Mouse (Mus musculus) midbrain, embryonic 11.5 days (tissue): ENCODE data around the gene Lamp2. TPM values are rescaled to one million over a fixed set of nuclear protein-coding genes. Genes with fewer than 3 reads are reported as not detected.
A peak's percentile ranks its signal among the peaks of the same experiment; 100 is the strongest.
"Not testable (repeated sequence)": the region's sequence is repeated elsewhere in the genome, so short reads cannot be mapped to it uniquely, and the experiment has no call there.

Experiments
- ATAC-seq: fragments of 200-750 bp; cut with Nextera tagmentation; 2 replicates; pipeline ENCODE4 v1.8.0; 2017; ENCODE audit warnings: moderate TSS enrichment, moderate library complexity; ENCODE audit not compliant: low FRiP score
- DNase-seq: peaks from one replicate; pipeline ENCODE4 v3.0.0; 2015; ENCODE audit warnings: low spot score; ENCODE audit errors: missing footprints
- H3K27ac ChIP-seq: fragments of 300-500 bp; sonication (generic); 2 replicates; pipeline ENCODE4 v1.5.1; 2014; ENCODE audit warnings: low read depth, low read length
- H3K27me3 ChIP-seq: fragments of 300-500 bp; sonication (generic); 2 replicates; pipeline ENCODE4 v1.6.1; 2014; ENCODE audit warnings: mild to moderate bottlenecking, low read length, moderate library complexity, mixed read lengths; ENCODE audit not compliant: control insufficient read depth, insufficient read depth
- H3K36me3 ChIP-seq: fragments of 300-500 bp; sonication (generic); 2 replicates; pipeline ENCODE4 v1.6.1; 2014; ENCODE audit warnings: mild to moderate bottlenecking, low read length, moderate library complexity, mixed read lengths; ENCODE audit not compliant: control insufficient read depth, insufficient read depth
- H3K4me1 ChIP-seq: fragments of 300-500 bp; sonication (generic); 2 replicates; pipeline ENCODE4 v1.6.1; 2014; ENCODE audit warnings: low read length; ENCODE audit not compliant: control insufficient read depth, insufficient read depth
- H3K4me2 ChIP-seq: fragments of 300-500 bp; sonication (generic); 2 replicates; pipeline ENCODE4 v1.6.1; 2014; ENCODE audit warnings: mild to moderate bottlenecking, moderate library complexity
- H3K4me3 ChIP-seq: fragments of 300-500 bp; sonication (generic); 2 replicates; pipeline ENCODE4 v1.5.1; 2014; ENCODE audit warnings: low read depth, low read length
- H3K9ac ChIP-seq: fragments of 300-500 bp; sonication (generic); 2 replicates; pipeline ENCODE4 v1.6.1; 2014; ENCODE audit warnings: low read length
- H3K9me3 ChIP-seq: fragments of 300-500 bp; sonication (generic); 2 replicates; pipeline ENCODE4 v1.6.1; 2016; ENCODE audit warnings: low read length; ENCODE audit not compliant: control insufficient read depth
- WGBS: fragments of 180-500 bp; shearing (Covaris S2); extraction: QIAGEN DNeasy Blood & Tissue Kit; methylation state at CpG from one replicate; pipeline ENCODE4 v1.1.7; 2014; 5-methylcytosine and 5-hydroxymethylcytosine counted together
- polyA plus RNA-seq: library from polyadenylated mRNA; unstranded; fragments of >200 nt; fragmentation: Nextera tagmentation; extraction: Ambion mirVana; gene quantifications from 2 replicates; pipeline ENCODE4 v1.2.1, GENCODE M21; 2014

Lamp2 gene
- polyA plus RNA-seq: 90.1 and 98.7 TPM in 2 replicates

GRCm38 (mm10) chrX:38455890-38456634, at the start of gene Lamp2:
TSS of gene Lamp2 (minus strand) at chrX:38456454.
- Histone ChIP-seq H3K9ac (peak within 1 kb of the TSS; percentile 68), H3K27me3 (no peaks in the 10 kb centered on the region), H3K4me1 (no peaks in the 10 kb centered on the region), H3K36me3 (no peaks in the 10 kb centered on the region; the same call in 1 of the 2 replicates), H3K4me2 (peak within 1 kb of the TSS; percentile 54), H3K4me3 (peak within 1 kb of the TSS; percentile 55), H3K9me3 (no peaks in the 10 kb centered on the region), H3K27ac (peak within 1 kb of the TSS; percentile 35; the same call in 1 of the 2 replicates)
- ATAC-seq: peak; percentile 98
- peak; percentile 91 for DNase-seq
- WGBS: 22% methylated on average over 39 of the region's 47 CpGs

- no peak overlapping the region for H3K4me3 ChIP-seq
- ATAC-seq (no peak), DNase-seq (no peak)
- no peak overlapping the region for H3K27ac ChIP-seq
- no peak overlapping the region for H3K4me2 ChIP-seq
- WGBS: 88% methylated on average over 14 of the region's 14 CpGs
- no peaks in the 10 kb centered on the region for H3K27me3 ChIP-seq
- H3K9ac ChIP-seq: no peak overlapping the region
- H3K4me1 ChIP-seq: no peaks in the 10 kb centered on the region
- H3K36me3 ChIP-seq: no peaks in the 10 kb centered on the region
- no peaks in the 10 kb centered on the region for H3K9me3 ChIP-seq
Observed at GRCm38 (mm10) chrX:38504846-38505245, 48.6 kb upstream of the Lamp2 start.

- 73% methylated on average over 5 of the region's 5 CpGs for WGBS
- not testable (repeated sequence) for H3K27ac ChIP-seq, H3K4me2 ChIP-seq, H3K9ac ChIP-seq, H3K36me3 ChIP-seq, DNase-seq, H3K27me3 ChIP-seq, H3K4me3 ChIP-seq, H3K9me3 ChIP-seq, H3K4me1 ChIP-seq, ATAC-seq
Observed at GRCm38 (mm10) chrX:38502182-38502581, 45.9 kb upstream of the Lamp2 start.

GRCm38 (mm10) chrX:38485464-38485863, 29.2 kb upstream of the Lamp2 start:
- H3K36me3 ChIP-seq, H3K4me1 ChIP-seq, H3K4me3 ChIP-seq, H3K27ac ChIP-seq, ATAC-seq, H3K9me3 ChIP-seq, H3K9ac ChIP-seq, H3K27me3 ChIP-seq: not testable (repeated sequence)
- DNase-seq: peak; percentile 82
- WGBS: 28% methylated on average over 20 of the region's 20 CpGs
- H3K4me2 ChIP-seq: peak overlapping the region; percentile 9; the same call in 1 of the 2 replicates

GRCm38 (mm10) chrX:38478583-38478982, 22.3 kb upstream of the Lamp2 start:
- Histone ChIP-seq H3K36me3 (no peaks in the 10 kb centered on the region), H3K4me1 (no peaks in the 10 kb centered on the region), H3K27me3 (no peaks in the 10 kb centered on the region), H3K4me3 (no peak overlapping the region), H3K27ac (no peak overlapping the region), H3K9ac (no peak overlapping the region), H3K4me2 (no peak overlapping the region), H3K9me3 (no peaks in the 10 kb centered on the region)
- ATAC-seq (no peak), DNase-seq (no peak)
- 67% methylated on average over 1 of the region's 1 CpGs for WGBS

GRCm38 (mm10) chrX:38473537-38474299, 17.5 kb upstream of the Lamp2 start:
- DNase-seq (peak; percentile 93), ATAC-seq (peak; percentile 99)
- 20% methylated on average over 32 of the region's 32 CpGs for WGBS
- H3K4me2 ChIP-seq: peak overlapping the region; percentile 43
- H3K27ac ChIP-seq: peak overlapping the region; percentile 67
- no peaks in the 10 kb centered on the region for H3K36me3 ChIP-seq
- H3K27me3 ChIP-seq: no peaks in the 10 kb centered on the region
- peak overlapping the region; percentile 41 for H3K4me3 ChIP-seq
- H3K9ac ChIP-seq: peak overlapping the region; percentile 48
- no peaks in the 10 kb centered on the region for H3K4me1 ChIP-seq
- H3K9me3 ChIP-seq: no peaks in the 10 kb centered on the region

- peak overlapping the region; percentile 23; the same call in 1 of the 2 replicates for H3K4me2 ChIP-seq
- DNase-seq (no peak), ATAC-seq (peak; percentile 73)
- WGBS: 16% methylated on average over 10 of the region's 10 CpGs
- no peak overlapping the region for H3K27ac ChIP-seq
- no peaks in the 10 kb centered on the region for H3K27me3 ChIP-seq
- no peaks in the 10 kb centered on the region for H3K9me3 ChIP-seq
- H3K4me1 ChIP-seq: no peaks in the 10 kb centered on the region
- no peaks in the 10 kb centered on the region for H3K36me3 ChIP-seq
- H3K4me3 ChIP-seq: peak overlapping the region; percentile 41; the same call in 1 of the 2 replicates
- H3K9ac ChIP-seq: no peak overlapping the region
Observed at GRCm38 (mm10) chrX:38473164-38473536, 16.9 kb upstream of the Lamp2 start.

- Histone ChIP-seq H3K4me3 (no peak overlapping the region), H3K9ac (no peak overlapping the region), H3K36me3 (no peaks in the 10 kb centered on the region), H3K9me3 (no peaks in the 10 kb centered on the region), H3K4me2 (no peak overlapping the region), H3K27me3 (no peaks in the 10 kb centered on the region), H3K4me1 (no peaks in the 10 kb centered on the region), H3K27ac (no peak overlapping the region)
- ATAC-seq (no peak), DNase-seq (no peak)
Observed at GRCm38 (mm10) chrX:38466236-38466635, 10.0 kb upstream of the Lamp2 start.

GRCm38 (mm10) chrX:38463160-38463559, 6.9 kb upstream of the Lamp2 start:
- Histone ChIP-seq H3K4me1 (no peaks in the 10 kb centered on the region), H3K36me3 (no peaks in the 10 kb centered on the region), H3K27ac (no peak overlapping the region), H3K4me3 (no peak overlapping the region), H3K4me2 (no peak overlapping the region), H3K27me3 (no peaks in the 10 kb centered on the region), H3K9me3 (no peaks in the 10 kb centered on the region), H3K9ac (no peak overlapping the region)
- DNase-seq: no peak
- ATAC-seq: no peak
- WGBS: 93% methylated on average over 2 of the region's 2 CpGs
